Mouse (Mus musculus) heart, embryonic 14.5 days (tissue): ENCODE data around the gene Cops4. TPM values are rescaled to one million over a fixed set of nuclear protein-coding genes. Genes with fewer than 3 reads are reported as not detected.

ENCODE experiments used
- ATAC-seq: fragments of 200-750 bp; cut with Nextera tagmentation; 2 replicates; pipeline ENCODE4 v1.8.0; 2017; ENCODE audit warnings: low read depth, moderate TSS enrichment; ENCODE audit not compliant: insufficient number of reproducible peaks, insufficient read depth, low FRiP score
- H3K27ac ChIP-seq, 2 experiments: fragments of 200-500 bp in 1 of 2; fragments of 300-500 bp in 1 of 2; sonication (generic) in 1 of 2; replicated peaks in 1 of 2; 2 replicates each; pipeline ENCODE4 v1.5.1; 2012 to 2014; ENCODE audit warnings: low read depth in 2 of 2, low read length in 2 of 2, control low read depth in 1 of 2, mild to moderate bottlenecking in 1 of 2, mixed read lengths in 1 of 2; ENCODE audit not compliant: control insufficient read depth in 1 of 2, insufficient read depth in 1 of 2
- H3K27me3 ChIP-seq: fragments of 300-500 bp; sonication (generic); 2 replicates; pipeline ENCODE4 v1.6.1; 2014; ENCODE audit warnings: mild to moderate bottlenecking, low read length, control low read depth; ENCODE audit not compliant: control insufficient read depth, insufficient read depth
- H3K36me3 ChIP-seq: fragments of 300-500 bp; sonication (generic); 2 replicates; pipeline ENCODE4 v1.6.1; 2014; ENCODE audit warnings: mild to moderate bottlenecking, control low read depth, low read length, mixed read lengths; ENCODE audit not compliant: control insufficient read depth, insufficient read depth
- H3K4me1 ChIP-seq, 2 experiments: fragments of 200-500 bp in 1 of 2; fragments of 300-500 bp in 1 of 2; sonication (generic) in 1 of 2; 2 replicates each; pipeline ENCODE4 v1.6.1; 2012 to 2014; ENCODE audit warnings: low read length in 2 of 2, control low read depth in 1 of 2, mixed read lengths in 1 of 2; ENCODE audit not compliant: control insufficient read depth in 2 of 2, insufficient read depth in 2 of 2
- H3K4me2 ChIP-seq: fragments of 300-500 bp; sonication (generic); 2 replicates; pipeline ENCODE4 v1.6.1; 2014; ENCODE audit warnings: mild to moderate bottlenecking, low read length
- H3K4me3 ChIP-seq, 2 experiments: fragments of 200-500 bp in 1 of 2; fragments of 300-500 bp in 1 of 2; sonication (generic) in 1 of 2; 2 replicates each; pipeline ENCODE4 v1.5.1; 2012 to 2014; ENCODE audit warnings: low read length in 2 of 2, mild to moderate bottlenecking in 2 of 2, control low read depth in 1 of 2, low read depth in 1 of 2, moderate library complexity in 1 of 2; ENCODE audit not compliant: control insufficient read depth in 1 of 2, insufficient read depth in 1 of 2
- H3K9ac ChIP-seq: fragments of 300-500 bp; sonication (generic); 2 replicates; pipeline ENCODE4 v1.6.1; 2014; ENCODE audit warnings: mild to moderate bottlenecking, low read length
- H3K9me3 ChIP-seq: fragments of 300-500 bp; sonication (generic); 2 replicates; pipeline ENCODE4 v1.6.1; 2016; ENCODE audit warnings: low read length, control low read depth; ENCODE audit not compliant: control insufficient read depth
- WGBS: fragments of 180-500 bp; shearing (Covaris S2); extraction: QIAGEN DNeasy Blood & Tissue Kit; methylation state at CpG from one replicate; pipeline ENCODE4 v1.1.7; 2014; 5-methylcytosine and 5-hydroxymethylcytosine counted together
- polyA plus RNA-seq: library from polyadenylated mRNA; unstranded; fragments of >200 nt; fragmentation: Nextera tagmentation; extraction: Ambion mirVana; gene quantifications from 2 replicates; pipeline ENCODE4 v1.2.1, GENCODE M21; 2014

Cops4 gene
- polyA plus RNA-seq, 1 experiment from 2014 or later = 157 TPM

DNA sequence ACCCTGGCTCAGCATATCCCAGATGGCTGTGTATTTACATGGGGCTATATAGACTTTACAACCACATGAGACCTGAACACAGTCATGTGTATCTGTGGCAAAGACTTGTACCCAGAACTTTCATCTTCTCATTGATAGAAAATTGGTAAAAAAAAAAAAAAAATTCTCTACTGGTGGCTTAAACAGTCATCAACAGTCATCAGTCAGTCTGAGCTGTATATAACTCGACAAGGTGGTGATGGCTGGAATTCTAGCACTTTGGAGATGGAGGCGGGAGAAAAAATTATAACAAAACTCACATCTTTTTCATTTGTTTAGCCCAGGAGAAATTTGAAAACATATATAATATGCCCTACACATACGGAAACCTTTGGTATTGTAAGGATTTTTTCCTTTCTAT, 50.7 kb downstream of the Cops4 start:
- Histone ChIP-seq H3K27ac (no peak overlapping the region), H3K9me3 (no peaks in the 10 kb centered on the region), H3K36me3 (no peaks in the 10 kb centered on the region), H3K4me3 (no peak overlapping the region), H3K27me3 (no peaks in the 10 kb centered on the region), H3K4me2 (no peak overlapping the region), H3K4me1 (peaks cover 5 to 8% of the 10 kb centered on the region in 2 experiments; a peak in 2 of 4 replicates), H3K9ac (no peak overlapping the region)
- ATAC-seq = no peak
- WGBS = 71% methylated on average over 3 of the region's 3 CpGs

DNA sequence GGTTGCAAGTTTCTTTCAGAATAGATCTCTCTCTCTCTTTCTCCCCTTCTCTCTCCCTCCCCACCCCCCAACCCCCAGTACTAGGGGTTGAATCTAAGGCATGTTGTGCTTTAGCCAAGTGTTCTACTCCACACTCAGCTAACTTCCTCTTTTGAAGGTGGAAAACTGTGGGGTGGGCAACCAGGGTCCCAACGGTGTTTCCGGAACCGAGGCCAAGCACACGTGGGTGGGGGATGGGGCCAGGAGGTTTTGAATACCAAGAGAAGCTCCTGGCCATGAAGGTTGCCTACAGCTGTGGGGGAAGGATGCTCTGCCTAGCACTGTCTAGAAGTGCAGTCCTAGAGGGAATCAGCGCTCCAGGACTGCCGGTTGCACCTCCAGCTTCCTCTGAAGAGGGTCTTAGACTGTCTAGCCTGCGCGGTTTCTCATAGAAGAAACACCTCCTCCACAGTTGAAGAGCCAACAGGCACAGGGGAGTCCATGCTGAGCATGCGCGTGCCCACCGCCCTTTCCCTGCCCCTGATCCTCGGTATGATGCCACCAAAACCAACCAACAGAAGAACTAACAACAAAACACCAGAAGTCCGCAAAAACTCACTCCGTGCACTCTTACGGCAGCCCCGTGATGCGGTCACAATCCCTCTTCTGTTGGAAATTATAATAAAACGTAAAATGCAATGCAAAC, 51.3 kb downstream of the Cops4 start:
- ATAC-seq = no peak
- H3K9ac ChIP-seq = no peak overlapping the region
- H3K4me3 ChIP-seq = no peak overlapping the region
- 71% methylated on average over 18 of the region's 18 CpGs for WGBS
- H3K4me2 ChIP-seq = no peak overlapping the region
- no peak overlapping the region for H3K27ac ChIP-seq
- H3K36me3 ChIP-seq = no peaks in the 10 kb centered on the region
- H3K27me3 ChIP-seq = no peaks in the 10 kb centered on the region
- peaks cover 5 to 8% of the 10 kb centered on the region in 2 experiments; a peak in 2 of 4 replicates for H3K4me1 ChIP-seq
- no peaks in the 10 kb centered on the region for H3K9me3 ChIP-seq

DNA sequence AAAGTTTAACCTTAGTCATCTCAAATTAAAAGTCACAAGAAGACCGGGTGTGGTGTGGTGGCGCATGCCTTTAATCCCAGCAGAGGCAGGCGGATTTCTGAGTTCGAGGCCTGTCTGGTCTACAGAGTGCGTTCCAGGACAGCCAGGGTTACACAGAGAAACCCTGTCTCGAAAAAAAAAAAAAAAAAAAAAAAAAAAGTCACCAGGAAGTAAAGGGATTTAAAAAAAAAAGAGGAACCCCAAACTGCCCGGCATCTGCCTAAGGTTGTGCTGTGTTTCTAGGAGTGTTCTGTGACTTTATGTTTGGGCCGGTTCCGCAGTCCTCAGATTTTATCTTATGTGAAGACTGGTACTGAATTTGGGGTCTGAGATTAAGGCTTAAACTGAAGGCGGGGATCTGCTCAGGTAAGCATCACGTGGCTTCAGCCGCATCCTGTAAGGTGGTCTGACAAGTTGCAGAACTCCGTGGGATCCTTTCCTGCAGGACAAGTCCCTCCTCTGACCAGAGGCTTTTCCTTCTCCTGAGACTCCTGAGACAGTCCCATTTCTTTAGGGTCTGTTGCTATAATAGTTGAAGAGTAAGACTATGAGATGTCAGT, 52.0 kb downstream of the Cops4 start:
- H3K9me3 ChIP-seq = no peaks in the 10 kb centered on the region
- peak overlapping the region; percentile 35 for H3K4me2 ChIP-seq
- H3K9ac ChIP-seq = no peak overlapping the region
- no peak overlapping the region for H3K4me3 ChIP-seq
- peaks cover 5 to 8% of the 10 kb centered on the region in 2 experiments; a peak in 2 of 4 replicates for H3K4me1 ChIP-seq
- ATAC-seq = no peak
- no peaks in the 10 kb centered on the region for H3K27me3 ChIP-seq
- 59% methylated on average over 13 of the region's 13 CpGs for WGBS
- H3K27ac ChIP-seq = no peak overlapping the region
- H3K36me3 ChIP-seq = no peaks in the 10 kb centered on the region

DNA sequence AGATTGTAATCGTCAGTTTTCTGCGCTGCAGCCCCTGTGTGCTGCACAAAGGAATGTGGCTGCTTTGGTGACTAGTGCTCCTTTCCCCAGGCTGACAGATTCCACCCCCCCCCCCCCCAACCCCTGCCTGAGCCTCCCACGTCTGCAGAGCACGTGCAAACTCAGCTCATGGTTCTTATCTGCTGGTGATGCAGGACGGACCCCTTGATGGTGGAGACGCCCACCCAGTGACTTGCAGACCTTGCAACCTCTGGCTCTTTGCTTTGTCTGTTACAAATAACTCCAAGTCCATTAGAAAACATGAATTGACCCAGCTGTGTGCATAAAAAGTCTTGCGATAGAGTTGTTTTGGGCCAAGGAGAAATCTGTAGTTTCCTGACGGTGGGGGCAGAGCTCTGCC, 52.6 kb downstream of the Cops4 start:
- Histone ChIP-seq H3K9ac (no peak overlapping the region), H3K4me1 (peaks cover 5 to 8% of the 10 kb centered on the region in 2 experiments; a peak in 2 of 4 replicates), H3K36me3 (no peaks in the 10 kb centered on the region), H3K27ac (no peak overlapping the region), H3K4me2 (peak overlapping the region; percentile 35), H3K9me3 (no peaks in the 10 kb centered on the region), H3K4me3 (no peak overlapping the region), H3K27me3 (no peaks in the 10 kb centered on the region)
- 16% methylated on average over 8 of the region's 8 CpGs for WGBS
- no peak for ATAC-seq

DNA sequence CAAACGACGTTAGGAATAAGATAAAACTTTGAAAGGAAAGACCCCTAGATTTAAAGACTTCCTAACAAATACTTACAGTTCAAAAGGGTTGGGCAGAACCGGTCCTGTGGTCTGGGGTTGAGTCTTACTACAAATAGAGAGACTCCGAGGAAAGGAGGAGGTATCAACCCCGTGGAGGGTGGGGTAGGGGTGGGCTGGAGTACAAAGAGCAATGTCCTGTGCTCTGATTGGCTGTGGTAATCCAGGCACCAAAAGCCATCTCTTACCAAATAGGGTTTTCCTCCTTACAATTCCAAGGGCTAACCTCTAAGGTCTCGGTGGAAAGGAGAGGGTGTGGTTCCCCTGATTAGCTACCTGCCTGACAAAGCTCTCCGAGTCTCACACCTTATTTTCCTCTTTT, 54.0 kb downstream of the Cops4 start, which contains the start of gene Plac8:
TSS of gene Plac8 (minus strand) at position 177 of the 400 bp plus-strand sequence.
- Histone ChIP-seq H3K27me3 (no peaks in the 10 kb centered on the region), H3K36me3 (no peaks in the 10 kb centered on the region), H3K4me1 (peaks cover 5 to 8% of the 10 kb centered on the region in 2 experiments; a peak in 2 of 4 replicates), H3K9ac (no peak within 1 kb of the TSS), H3K9me3 (no peaks in the 10 kb centered on the region), H3K4me2 (peak within 1 kb of the TSS; percentile 35; the same call in 1 of the 2 replicates), H3K4me3 (no peak within 1 kb of the TSS), H3K27ac (no peak within 1 kb of the TSS)
- no peak for ATAC-seq
- 24% methylated on average over 7 of the region's 7 CpGs for WGBS

DNA sequence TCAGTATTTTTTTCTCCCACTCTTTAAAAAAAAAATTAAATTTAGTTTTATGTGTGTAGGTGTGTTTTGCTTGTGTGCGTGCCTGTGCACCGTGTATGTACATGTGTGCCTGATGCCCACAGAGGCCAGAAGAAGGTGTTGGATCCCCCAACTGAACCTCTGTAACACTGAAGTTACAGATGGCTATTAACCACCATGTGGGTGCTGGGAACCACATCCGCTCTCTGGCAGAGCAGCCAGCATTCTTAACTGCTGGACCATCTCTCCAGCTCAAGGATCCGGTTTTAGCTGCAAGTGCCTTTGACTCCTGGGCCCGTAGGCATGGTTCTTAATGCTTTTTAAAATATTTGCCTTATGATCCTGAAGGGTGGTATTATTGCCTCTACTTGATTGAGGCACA, 55.1 kb downstream of the Cops4 start:
- Histone ChIP-seq H3K27ac (no peak overlapping the region), H3K9ac (no peak overlapping the region), H3K4me2 (no peak overlapping the region), H3K4me3 (no peak overlapping the region), H3K36me3 (no peaks in the 10 kb centered on the region), H3K4me1 (peaks cover 5 to 8% of the 10 kb centered on the region in 2 experiments; a peak in 2 of 4 replicates), H3K9me3 (no peaks in the 10 kb centered on the region), H3K27me3 (no peaks in the 10 kb centered on the region)
- 91% methylated on average over 5 of the region's 5 CpGs for whole genome bisulfite sequencing
- ATAC-seq = no peak

DNA sequence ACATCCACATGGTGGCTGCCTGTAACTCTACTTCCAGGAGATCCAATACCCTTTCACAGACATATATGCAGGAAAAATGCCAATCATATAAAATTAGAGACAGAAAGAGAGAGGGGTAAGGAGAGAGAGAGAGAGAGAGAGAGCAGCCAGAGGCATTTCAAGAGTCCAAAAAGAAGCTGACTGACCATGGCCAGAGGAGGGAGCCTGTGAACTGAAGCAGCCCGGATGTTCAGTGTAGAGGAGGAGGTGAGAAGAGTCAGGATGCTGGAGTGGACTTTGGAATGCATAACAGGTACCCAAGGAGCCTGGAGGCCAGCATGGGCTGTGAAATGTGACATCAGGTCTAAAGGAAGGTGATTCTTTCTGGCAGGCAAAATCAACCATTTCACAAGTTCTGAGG, 56.7 kb downstream of the Cops4 start:
- WGBS = 50% methylated on average over 1 of the region's 1 CpGs
- H3K27me3 ChIP-seq = no peaks in the 10 kb centered on the region
- no peak overlapping the region for H3K27ac ChIP-seq
- H3K9ac ChIP-seq = no peak overlapping the region
- no peaks in the 10 kb centered on the region for H3K36me3 ChIP-seq
- H3K9me3 ChIP-seq = no peaks in the 10 kb centered on the region
- H3K4me1 ChIP-seq = peaks cover 5 to 8% of the 10 kb centered on the region in 2 experiments; a peak in 2 of 4 replicates
- H3K4me3 ChIP-seq = no peak overlapping the region
- no peak for ATAC-seq
- H3K4me2 ChIP-seq = no peak overlapping the region
